Comparison of ENCODE assay signal across 7 mouse cellular contexts in genomic region chr2:148751893-148752813, GRCm38 (mm10). TPM values are rescaled to one million over a fixed set of nuclear protein-coding genes. Genes with fewer than 3 reads are reported as not detected.
DNase-seq lines count a peak whose midpoint lies in the region; ATAC-seq lines count a peak whose summit lies in the region.

No protein-coding gene starts in this region.

- H3K36me3 ChIP-seq in intestine, embryonic 16.5 days (ENCODE audit: control insufficient read depth, insufficient read depth, low read length): no peaks in the 10 kb centered on the region

- peak overlapping the region; percentile 66 for H3K4me2 ChIP-seq in intestine, embryonic 16.5 days (ENCODE audit: low read depth, low read length)

- DNase-seq in adrenal gland, adult 8-10 months: peak; percentile 50
- DNase-seq in embryo, embryonic 11 days: peak; percentile 90
- DNase-seq in gastrocnemius, postnatal 25 days: peak; percentile 13
- DNase-seq in left cerebral cortex, postnatal 25 days (ENCODE audit: low spot score in 2 of 2): peak; percentile 78 to 91
- peak; percentile 91 for DNase-seq in mesoderm, embryonic 11.5 days (ENCODE audit: low read depth, low spot score)
- peak; percentile 59 for DNase-seq in right cerebral cortex, postnatal 25 days

- H3K4me1 ChIP-seq in intestine, embryonic 16.5 days (ENCODE audit: control insufficient read depth, insufficient read depth, low read length): no peaks in the 10 kb centered on the region

- H3K27ac ChIP-seq in intestine, embryonic 16.5 days (ENCODE audit: low read length): no peak overlapping the region

- no peak overlapping the region for H3K9ac ChIP-seq in intestine, embryonic 16.5 days (ENCODE audit: low read depth, low read length)

- ATAC-seq in intestine, embryonic 16.5 days: peak; percentile 88

- no peaks in the 10 kb centered on the region for H3K27me3 ChIP-seq in intestine, embryonic 16.5 days (replicated peaks; ENCODE audit: control insufficient read depth, insufficient read depth, low read length)

- intact Hi-C loops in left cerebral cortex, postnatal 25 days (cut with DNase I): loop anchor here (1.0 to 5.0 kb wide), 2 partner anchors 100 to 150 kb away; no protein-coding TSS in a partner anchor

- peak overlapping the region; percentile 29; the same call in 1 of the 2 replicates for H3K4me3 ChIP-seq in intestine, embryonic 16.5 days (ENCODE audit: low read length)

- H3K9me3 ChIP-seq in intestine, embryonic 16.5 days (ENCODE audit: control insufficient read depth, low read length): no peaks in the 10 kb centered on the region

- WGBS in intestine, embryonic 16.5 days: 18% methylated on average over 15 of the region's 15 CpGs

RNA-seq across cellular contexts. Expression of gene Cstl1, which starts 2.0 kb away (rescaled TPM):
- 1 to 10 TPM in 1 of 4 experiments, under 1 TPM in 2, not detected in 1; 0.45 to 1.5 (median 0.97) TPM for total RNA-seq in adrenal gland, adult 8-10 months (2022)
- not detected for total RNA-seq in gastrocnemius, postnatal 25 days (2021)
- polyA plus RNA-seq in intestine, embryonic 16.5 days (2015; fragmentation: Nextera tagmentation; extraction: Ambion mirVana): not detected in 2 replicates
- under 1 TPM in 1 of 2 experiments, not detected in 1; 0.99 TPM for total RNA-seq in left cerebral cortex, postnatal 25 days (2021)

RNA-seq across cellular contexts. Expression of gene Cst11, which starts 19.1 kb away (rescaled TPM):
- total RNA-seq in adrenal gland, adult 8-10 months (2022): not detected
- total RNA-seq in gastrocnemius, postnatal 25 days (2021): not detected
- not detected in 2 replicates for polyA plus RNA-seq in intestine, embryonic 16.5 days (2015; fragmentation: Nextera tagmentation; extraction: Ambion mirVana)
- total RNA-seq in left cerebral cortex, postnatal 25 days (2021): not detected

RNA-seq across cellular contexts. Expression of gene Napb, which starts 19.9 kb away (rescaled TPM):
- total RNA-seq in adrenal gland, adult 8-10 months (2022): 10 to 100 TPM in 2 of 4 experiments, 1 to 10 TPM in 2; 5.5 to 13.9 (median 8.1) TPM
- total RNA-seq in gastrocnemius, postnatal 25 days (2021): 1 to 10 TPM; 3.8 to 4.0 TPM
- 3.1 and 3.3 TPM in 2 replicates for polyA plus RNA-seq in intestine, embryonic 16.5 days (2015; fragmentation: Nextera tagmentation; extraction: Ambion mirVana)
- total RNA-seq in left cerebral cortex, postnatal 25 days (2021): 100 to 1,000 TPM; 333 to 361 TPM

RNA-seq across cellular contexts. Expression of gene 8030411F24Rik, which starts 29.7 kb away (rescaled TPM):
- not detected for total RNA-seq in adrenal gland, adult 8-10 months (2022)
- total RNA-seq in gastrocnemius, postnatal 25 days (2021): not detected
- polyA plus RNA-seq in intestine, embryonic 16.5 days (2015; fragmentation: Nextera tagmentation; extraction: Ambion mirVana): not detected in 2 replicates
- not detected for total RNA-seq in left cerebral cortex, postnatal 25 days (2021)

RNA-seq across cellular contexts. Expression of gene Cst12, which starts 37.0 kb away (rescaled TPM):
- not detected for total RNA-seq in adrenal gland, adult 8-10 months (2022)
- not detected for total RNA-seq in gastrocnemius, postnatal 25 days (2021)
- 0.44 TPM in 1 of 2 replicates, not detected in the other for polyA plus RNA-seq in intestine, embryonic 16.5 days (2015; fragmentation: Nextera tagmentation; extraction: Ambion mirVana)
- 1 to 10 TPM; 2.4 to 2.7 TPM for total RNA-seq in left cerebral cortex, postnatal 25 days (2021)

Comparison
In these comparisons a context has a peak if more than half of its experiments do, and no peak if none do; other contexts are left out.
1. DNase-seq: peak in every context shown above with its lines; median percentile 91 in mesoderm, embryonic 11.5 days; 90 in embryo, embryonic 11 days; 84 in left cerebral cortex, postnatal 25 days; 59 in right cerebral cortex, postnatal 25 days; 50 in adrenal gland, adult 8-10 months; 13 in gastrocnemius, postnatal 25 days.
2. RNA of gene Napb, which starts 19.9 kb away (total RNA-seq): 333 to 361 TPM in left cerebral cortex, postnatal 25 days; 5.5 to 13.9 TPM in adrenal gland, adult 8-10 months and 3.8 to 4.0 TPM in gastrocnemius, postnatal 25 days; every median in the first group is over 10 times any median in the second.